Mouse (Mus musculus) hindbrain, embryonic 13.5 days (tissue): ENCODE measurements around the gene Gfod1. TPM values are rescaled to one million over a fixed set of nuclear protein-coding genes. Genes with fewer than 3 reads are reported as not detected.
A peak's percentile ranks its signal among the peaks of the same experiment; 100 is the strongest.

ENCODE experiments used
- ATAC-seq: fragments of 200-750 bp; cut with Nextera tagmentation; 2 replicates; pipeline ENCODE4 v1.8.0; 2017; ENCODE audit warnings: moderate TSS enrichment; ENCODE audit not compliant: low FRiP score
- H3K27ac ChIP-seq: fragments of 300-500 bp; sonication (generic); 2 replicates; pipeline ENCODE4 v1.5.1; 2015; ENCODE audit warnings: inconsistent platforms, mild to moderate bottlenecking, moderate library complexity
- H3K27me3 ChIP-seq: fragments of 300-500 bp; sonication (generic); 2 replicates; pipeline ENCODE4 v1.6.1; 2015; ENCODE audit warnings: mild to moderate bottlenecking, inconsistent platforms
- H3K36me3 ChIP-seq: fragments of 300-500 bp; sonication (generic); 2 replicates; pipeline ENCODE4 v1.6.1; 2015; ENCODE audit warnings: mild to moderate bottlenecking, inconsistent platforms
- H3K4me1 ChIP-seq: fragments of 300-500 bp; sonication (generic); replicated peaks from 2 replicates; pipeline ENCODE4 v1.6.1; 2015; ENCODE audit warnings: inconsistent platforms
- H3K4me2 ChIP-seq: fragments of 300-500 bp; sonication (generic); 2 replicates; pipeline ENCODE4 v1.6.1; 2015; ENCODE audit warnings: inconsistent platforms, mild to moderate bottlenecking, moderate library complexity
- H3K4me3 ChIP-seq: fragments of 300-500 bp; sonication (generic); 2 replicates; pipeline ENCODE4 v1.5.1; 2015; ENCODE audit warnings: mild to moderate bottlenecking, inconsistent platforms
- H3K9ac ChIP-seq: fragments of 300-500 bp; sonication (generic); 2 replicates; pipeline ENCODE4 v1.6.1; 2015; ENCODE audit warnings: mild to moderate bottlenecking, inconsistent platforms
- H3K9me3 ChIP-seq: fragments of 300-500 bp; sonication (generic); 2 replicates; pipeline ENCODE4 v1.6.1; 2016; ENCODE audit warnings: inconsistent platforms
- WGBS: fragments of 180-500 bp; shearing (Covaris S2); methylation state at CpG from one replicate; pipeline ENCODE4 v1.1.7; 2015; 5-methylcytosine and 5-hydroxymethylcytosine counted together
- polyA plus RNA-seq: library from polyadenylated mRNA; unstranded; fragments of >200 nt; fragmentation: Nextera tagmentation; extraction: Ambion mirVana; gene quantifications from 2 replicates; pipeline ENCODE4 v1.2.1, GENCODE M21; 2015

Gene Gfod1
- polyA plus RNA-seq, 1 experiment from 2014 or later, result 2.2 TPM

DNA sequence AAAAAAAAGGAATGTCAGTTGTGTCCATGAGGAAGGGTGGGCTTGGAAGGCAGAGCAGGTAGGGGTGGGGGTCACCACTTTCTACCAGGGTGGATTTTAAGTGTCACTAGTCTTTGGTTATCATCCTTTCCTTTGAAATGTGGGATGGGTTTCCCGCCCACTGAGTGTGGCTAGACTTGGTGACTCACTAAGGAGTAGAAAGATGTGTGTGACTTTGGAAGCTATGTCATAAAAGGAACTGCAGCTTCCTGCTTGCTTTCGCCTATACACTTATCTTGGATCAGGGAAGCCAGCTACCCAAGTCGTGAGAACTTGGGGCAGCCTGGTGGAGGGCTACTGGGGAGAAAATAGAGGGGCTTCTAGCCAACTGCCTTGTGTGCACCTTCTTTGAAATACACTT lies 15.4 kb upstream of the Gfod1 start:
- ATAC-seq, result no peak
- H3K27ac ChIP-seq, result no peak overlapping the region
- no peaks in the 10 kb centered on the region for H3K27me3 ChIP-seq
- H3K9ac ChIP-seq, result no peak overlapping the region
- H3K4me3 ChIP-seq, result no peak overlapping the region
- no peak overlapping the region for H3K4me2 ChIP-seq
- H3K9me3 ChIP-seq, result no peaks in the 10 kb centered on the region
- no peaks in the 10 kb centered on the region for H3K36me3 ChIP-seq
- H3K4me1 ChIP-seq, result no peaks in the 10 kb centered on the region
- WGBS, result 80% methylated on average over 3 of the region's 3 CpGs

- no peak for ATAC-seq
- Histone ChIP-seq H3K9me3 (no peaks in the 10 kb centered on the region), H3K4me3 (no peak overlapping the region), H3K27me3 (no peaks in the 10 kb centered on the region), H3K36me3 (no peaks in the 10 kb centered on the region), H3K4me2 (no peak overlapping the region), H3K4me1 (no peaks in the 10 kb centered on the region), H3K9ac (no peak overlapping the region), H3K27ac (no peak overlapping the region)
- 83% methylated on average over 5 of the region's 5 CpGs for WGBS
These were observed 13.4 kb upstream of the Gfod1 start for GRCm38 (mm10) chr13:43317411-43317810.

DNA sequence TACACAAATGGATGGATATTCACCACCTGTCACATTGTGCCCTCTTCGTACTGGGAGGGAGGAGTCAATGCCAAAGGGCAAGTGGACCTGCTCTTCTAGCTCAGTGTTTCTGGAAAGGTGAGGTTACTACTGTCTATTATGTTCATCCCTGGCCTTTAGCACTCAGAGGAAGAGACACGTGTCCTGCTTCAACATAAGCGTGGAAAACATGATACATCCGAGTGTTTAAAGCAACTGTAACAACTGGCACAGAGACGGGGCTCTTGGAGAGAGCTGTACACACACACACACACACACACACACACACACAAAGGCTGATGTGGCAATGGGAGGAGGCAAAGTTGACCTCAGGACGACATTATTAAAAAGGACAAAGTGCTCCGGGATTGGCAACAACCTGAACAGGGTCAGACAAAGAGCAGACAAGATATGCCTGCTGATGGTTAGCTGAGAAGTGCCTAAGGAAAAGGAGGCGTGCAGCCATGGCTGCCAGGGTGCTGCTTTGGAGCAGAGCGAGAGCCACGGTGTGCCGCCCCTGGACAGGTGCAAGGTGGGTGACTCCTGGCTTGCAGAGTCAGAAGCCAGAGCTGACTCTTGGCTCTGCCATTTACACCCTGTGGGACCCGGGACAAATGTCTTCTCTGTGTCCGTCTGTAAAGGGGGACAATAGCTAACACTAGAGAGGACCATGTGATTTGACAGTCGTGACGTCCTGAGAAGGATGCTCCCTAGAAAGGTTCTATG lies 1.4 kb upstream of the Gfod1 start:
- Histone ChIP-seq H3K4me2 (peak overlapping the region; percentile 87; the same call in 1 of the 2 replicates), H3K27me3 (peaks cover 32% of the 10 kb centered on the region), H3K27ac (0 out of 2 replicates have a peak overlapping the region, but pooled peaks have one; percentile 94), H3K4me3 (0 out of 2 replicates have a peak overlapping the region, but pooled peaks have one; percentile 85), H3K36me3 (no peaks in the 10 kb centered on the region), H3K9me3 (peaks cover 3% of the 10 kb centered on the region; the same call in 1 of the 2 replicates), H3K9ac (peak overlapping the region; percentile 93; the same call in 1 of the 2 replicates), H3K4me1 (peaks cover 33% of the 10 kb centered on the region)
- no peak for ATAC-seq
- WGBS, result 75% methylated on average over 15 of the region's 15 CpGs

DNA sequence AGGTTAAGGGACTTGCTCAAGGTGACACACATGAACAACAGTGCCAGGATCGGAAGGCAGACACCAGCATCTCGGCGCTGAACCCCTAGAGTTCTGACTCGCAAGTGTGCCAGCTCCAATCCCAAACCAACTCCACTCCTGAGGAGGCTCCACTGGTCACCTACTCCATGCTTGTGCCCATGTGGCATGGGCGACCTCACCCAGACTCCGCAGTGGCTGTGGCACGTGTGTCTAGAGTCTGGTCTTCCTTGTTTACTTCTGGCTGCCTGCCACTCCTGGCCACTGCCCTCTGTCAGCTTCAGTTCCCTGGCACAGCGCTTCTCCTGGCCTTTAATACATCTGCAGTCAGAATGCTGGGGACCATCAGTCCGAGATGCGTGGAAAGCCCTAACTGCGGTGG lies 728 bp upstream of the Gfod1 start:
- H3K9ac ChIP-seq, result peak overlapping the region; percentile 93
- H3K27ac ChIP-seq, result peak overlapping the region; percentile 94
- peak overlapping the region; percentile 85 for H3K4me3 ChIP-seq
- H3K36me3 ChIP-seq, result no peaks in the 10 kb centered on the region
- H3K4me1 ChIP-seq, result peaks cover 40% of the 10 kb centered on the region
- H3K4me2 ChIP-seq, result peak overlapping the region; percentile 87
- peak; percentile 29 for ATAC-seq
- peaks cover 38% of the 10 kb centered on the region for H3K27me3 ChIP-seq
- WGBS, result 17% methylated on average over 11 of the region's 11 CpGs
- H3K9me3 ChIP-seq, result peaks cover 3% of the 10 kb centered on the region; the same call in 1 of the 2 replicates

DNA sequence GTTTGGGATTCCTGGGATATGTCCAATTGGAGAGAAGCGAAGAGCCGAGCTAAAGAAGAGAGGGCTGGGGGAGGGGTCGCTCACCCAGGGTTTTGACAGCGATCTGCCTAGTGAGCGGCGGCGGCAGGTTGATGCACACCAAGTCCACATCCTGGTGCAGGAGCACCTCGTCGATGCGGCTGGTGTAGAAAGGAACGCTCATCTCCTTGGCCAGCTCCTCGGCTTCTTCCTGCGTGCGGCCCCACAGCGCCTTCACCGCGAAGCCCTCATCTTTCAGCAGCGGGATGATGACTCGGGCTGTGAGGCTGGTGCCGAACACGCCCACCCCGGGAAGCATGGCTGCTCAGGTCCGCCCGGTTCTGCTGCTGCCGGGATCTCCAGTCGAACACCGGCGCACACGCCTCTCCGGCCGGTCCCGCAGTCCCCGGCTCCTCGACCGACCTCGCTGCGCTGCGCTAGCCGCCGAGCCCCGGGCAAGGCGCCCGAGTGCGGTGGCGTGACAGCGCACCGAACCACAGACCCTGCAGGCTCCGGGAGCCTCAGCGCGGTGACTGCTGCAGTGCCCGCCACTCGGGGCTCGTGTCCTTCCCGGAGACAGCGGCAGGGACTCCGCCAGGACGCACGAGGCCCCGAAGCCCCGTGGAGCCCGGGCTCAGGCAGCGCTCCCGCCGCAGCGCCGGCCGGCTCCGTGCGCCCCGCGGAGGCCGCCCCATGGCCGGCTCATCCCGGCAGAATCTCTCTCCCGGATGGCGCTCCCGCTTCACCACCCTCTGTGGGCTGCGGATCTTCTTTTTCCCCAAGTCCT lies 609 bp downstream of the Gfod1 start:
- Histone ChIP-seq H3K4me2 (peak overlapping the region; percentile 87), H3K36me3 (no peaks in the 10 kb centered on the region), H3K4me1 (peaks cover 46% of the 10 kb centered on the region), H3K4me3 (peak overlapping the region; percentile 85), H3K27me3 (peaks cover 41% of the 10 kb centered on the region), H3K9ac (peak overlapping the region; percentile 93), H3K9me3 (no peaks in the 10 kb centered on the region), H3K27ac (peak overlapping the region; percentile 94)
- under 1% methylated on average over 64 of the region's 78 CpGs for WGBS
- ATAC-seq, result peak; percentile 53

DNA sequence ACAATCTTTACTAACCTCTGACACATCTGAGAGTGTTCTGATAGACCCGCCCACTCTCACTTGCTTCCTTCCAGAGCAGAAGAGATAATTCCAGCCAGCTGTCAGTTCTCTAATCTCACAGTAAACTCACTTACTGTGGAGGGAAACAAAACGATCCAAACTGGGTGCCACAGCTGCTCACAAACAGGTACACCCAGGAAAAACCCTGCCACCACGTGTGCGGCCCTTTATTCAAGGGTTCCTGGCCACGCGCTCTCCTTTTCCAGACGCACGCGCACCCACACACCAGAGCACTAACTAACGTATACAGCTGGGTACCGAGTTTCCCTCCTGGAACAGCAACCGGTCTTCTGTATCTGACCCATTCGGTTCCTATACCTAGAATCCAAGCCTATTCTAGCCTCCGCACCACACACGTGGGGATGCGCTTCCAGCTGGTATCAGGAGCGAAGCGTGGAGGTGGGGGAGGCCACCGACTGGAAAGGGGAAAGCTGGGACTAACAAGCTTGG lies 1.3 kb downstream of the Gfod1 start:
- Histone ChIP-seq H3K9me3 (no peaks in the 10 kb centered on the region), H3K36me3 (no peaks in the 10 kb centered on the region), H3K27ac (peak overlapping the region; percentile 94), H3K9ac (peak overlapping the region; percentile 93), H3K4me1 (peaks cover 46% of the 10 kb centered on the region), H3K27me3 (peaks cover 41% of the 10 kb centered on the region), H3K4me2 (peak overlapping the region; percentile 87), H3K4me3 (peak overlapping the region; percentile 85)
- 2% methylated on average over 19 of the region's 19 CpGs for WGBS
- peak; percentile 15; the same call in 1 of the 2 replicates for ATAC-seq

DNA sequence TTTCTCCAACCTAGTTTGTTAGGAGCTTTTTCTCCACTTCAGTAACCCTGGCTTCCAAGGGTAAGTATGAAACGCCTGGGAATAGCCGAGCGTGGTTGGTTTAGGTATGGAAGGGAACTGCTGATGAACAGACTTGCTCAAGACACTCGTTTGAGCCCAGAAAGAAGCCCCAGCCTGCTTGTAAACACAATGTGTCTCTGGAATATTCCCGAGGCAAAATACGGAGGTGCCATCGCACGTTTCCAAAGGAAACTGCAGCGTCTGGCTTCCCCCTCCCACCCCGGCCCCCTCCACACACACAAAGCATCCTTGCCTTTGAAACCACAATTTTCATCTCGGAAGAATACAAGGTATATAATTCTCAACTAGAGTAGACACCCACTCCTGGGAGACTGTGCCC lies 1.7 kb downstream of the Gfod1 start:
- WGBS, result 5% methylated on average over 11 of the region's 11 CpGs
- Histone ChIP-seq H3K4me2 (peak overlapping the region; percentile 87), H3K4me1 (peaks cover 46% of the 10 kb centered on the region), H3K4me3 (peak overlapping the region; percentile 85), H3K27me3 (peaks cover 40% of the 10 kb centered on the region), H3K27ac (peak overlapping the region; percentile 94), H3K36me3 (no peaks in the 10 kb centered on the region), H3K9me3 (no peaks in the 10 kb centered on the region), H3K9ac (peak overlapping the region; percentile 93)
- ATAC-seq, result no peak

- WGBS, result 32% methylated on average over 9 of the region's 9 CpGs
- peaks cover 54% of the 10 kb centered on the region for H3K4me1 ChIP-seq
- ATAC-seq, result no peak
These were observed 3.1 kb downstream of the Gfod1 start for GRCm38 (mm10) chr13:43300906-43301305.

DNA sequence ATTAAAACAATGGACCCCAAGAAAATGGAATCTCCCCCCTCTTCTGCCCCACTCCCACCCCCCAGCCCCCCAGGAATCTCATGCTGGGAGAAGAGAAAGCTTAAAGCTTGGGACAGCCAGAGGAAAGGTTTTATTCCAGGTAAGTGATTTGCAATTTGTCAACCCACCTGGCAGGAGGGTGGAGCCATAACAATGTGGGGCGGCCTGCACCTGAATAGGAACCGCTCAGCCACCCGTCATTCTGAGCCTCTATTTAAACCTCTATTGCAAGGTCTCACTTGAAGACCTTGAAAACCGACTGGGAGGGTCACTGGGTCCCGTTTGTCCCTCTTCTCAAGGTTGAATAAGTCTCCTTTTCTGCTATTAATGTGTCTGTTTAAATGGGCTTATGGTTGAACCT lies 3.6 kb downstream of the Gfod1 start:
- Histone ChIP-seq H3K4me1 (peaks cover 57% of the 10 kb centered on the region), H3K9me3 (no peaks in the 10 kb centered on the region), H3K4me2 (peak overlapping the region; percentile 87), H3K27me3 (peaks cover 27% of the 10 kb centered on the region), H3K4me3 (peak overlapping the region; percentile 85), H3K27ac (no peak overlapping the region), H3K36me3 (no peaks in the 10 kb centered on the region), H3K9ac (peak overlapping the region; percentile 36)
- 14% methylated on average over 5 of the region's 5 CpGs for WGBS
- ATAC-seq, result no peak

More at GRCm38 (mm10) chr13:43300906-43301305, 3.1 kb downstream of the Gfod1 start:
- Histone ChIP-seq H3K9ac (peak overlapping the region; percentile 93), H3K36me3 (no peaks in the 10 kb centered on the region), H3K4me3 (peak overlapping the region; percentile 85), H3K27me3 (peaks cover 31% of the 10 kb centered on the region), H3K4me2 (peak overlapping the region; percentile 87), H3K27ac (no peak overlapping the region), H3K9me3 (no peaks in the 10 kb centered on the region)

DNA sequence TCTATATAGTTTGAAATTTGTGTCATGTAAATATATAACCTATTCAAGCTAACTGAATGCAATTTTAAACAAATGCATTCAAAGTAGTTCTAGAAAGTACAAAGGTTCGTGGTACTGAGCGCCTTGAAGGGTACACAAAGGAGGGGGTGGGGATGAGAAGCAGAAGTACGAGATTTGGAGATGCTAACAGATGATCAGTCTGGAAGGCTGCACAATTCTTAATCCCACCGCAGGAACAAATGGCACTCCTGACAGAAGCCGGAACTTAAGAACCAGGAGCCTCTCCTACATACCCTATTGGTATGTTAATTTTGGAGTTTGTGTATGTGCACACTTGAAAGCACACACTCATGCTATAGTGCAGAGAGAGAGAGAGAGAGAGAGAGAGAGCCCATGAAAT lies 4.8 kb downstream of the Gfod1 start:
- no peaks in the 10 kb centered on the region for H3K9me3 ChIP-seq
- no peak overlapping the region for H3K9ac ChIP-seq
- 45% methylated on average over 5 of the region's 5 CpGs for WGBS
- peaks cover 27% of the 10 kb centered on the region for H3K27me3 ChIP-seq
- H3K36me3 ChIP-seq, result no peaks in the 10 kb centered on the region
- H3K4me1 ChIP-seq, result peaks cover 51% of the 10 kb centered on the region
- no peak overlapping the region for H3K4me3 ChIP-seq
- no peak for ATAC-seq
- no peak overlapping the region for H3K27ac ChIP-seq
- peak overlapping the region; percentile 87 for H3K4me2 ChIP-seq

DNA sequence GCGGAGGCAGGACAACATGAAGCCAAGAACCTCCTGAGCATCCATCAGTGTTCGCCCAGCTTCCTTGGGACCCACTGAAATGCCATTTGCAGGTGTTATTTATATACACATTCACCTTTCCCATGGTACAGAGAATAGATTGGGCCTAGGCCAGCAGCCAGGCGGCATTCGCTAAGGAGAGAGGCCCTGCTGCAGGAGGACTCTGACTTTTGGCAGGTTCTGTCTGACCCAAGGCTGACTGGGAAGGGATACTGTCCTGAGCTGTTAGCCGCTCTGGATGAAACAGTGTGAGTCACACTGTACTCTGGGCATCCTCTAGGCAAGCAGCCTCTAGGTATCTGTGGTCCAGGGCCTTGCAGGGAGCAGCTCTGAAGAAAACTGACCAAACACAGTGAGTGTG lies 6.4 kb downstream of the Gfod1 start:
- Histone ChIP-seq H3K4me2 (no peak overlapping the region), H3K9me3 (0 out of 2 replicates have a peak, but pooled peaks cover 3% of the 10 kb centered on the region), H3K36me3 (peaks cover 7% of the 10 kb centered on the region; the same call in 1 of the 2 replicates), H3K9ac (no peak overlapping the region), H3K27me3 (peaks cover 27% of the 10 kb centered on the region), H3K4me1 (peaks cover 45% of the 10 kb centered on the region), H3K4me3 (no peak overlapping the region), H3K27ac (no peak overlapping the region)
- 95% methylated on average over 5 of the region's 5 CpGs for WGBS
- ATAC-seq, result no peak
